Mouse (Mus musculus) cerebellum, adult 2 months (tissue): ENCODE data around the gene Dock4.

Experiments
- CTCF ChIP-seq: fragments of 200-500 bp; IDR thresholded peaks from 2 replicates; pipeline ENCODE4 v1.5.1; 2011; ENCODE audit warnings: low read depth, mild to moderate bottlenecking, control low read depth, low read length, moderate library complexity, borderline replicate concordance; ENCODE audit not compliant: insufficient read depth
- POLR2A ChIP-seq: fragments of 200-500 bp; IDR thresholded peaks from 2 replicates; pipeline ENCODE4 v1.6.1; 2011; ENCODE audit warnings: low read length, control low read depth, borderline replicate concordance; ENCODE audit not compliant: insufficient read depth

- TF ChIP-seq POLR2A (no peak), CTCF (no peak)
Observed at GRCm38 (mm10) chr12:40707108-40707507, 261.4 kb downstream of the Dock4 start.
